Mouse (Mus musculus): ENCODE results near the gene Krtap5-3. TPM values are rescaled to one million over a fixed set of nuclear protein-coding genes. Genes with fewer than 3 reads are reported as not detected.
"Not testable (repeated sequence)": the region's sequence is repeated elsewhere in the genome, so short reads cannot be mapped to it uniquely, and the experiment has no call there.

Gene Krtap5-3
- polyA plus RNA-seq (2012; rRNA removed) = not detected in 2 replicates
- not detected in 2 replicates for polyA plus RNA-seq (2014; fragmentation: Nextera tagmentation; extraction: Ambion mirVana)

DNA sequence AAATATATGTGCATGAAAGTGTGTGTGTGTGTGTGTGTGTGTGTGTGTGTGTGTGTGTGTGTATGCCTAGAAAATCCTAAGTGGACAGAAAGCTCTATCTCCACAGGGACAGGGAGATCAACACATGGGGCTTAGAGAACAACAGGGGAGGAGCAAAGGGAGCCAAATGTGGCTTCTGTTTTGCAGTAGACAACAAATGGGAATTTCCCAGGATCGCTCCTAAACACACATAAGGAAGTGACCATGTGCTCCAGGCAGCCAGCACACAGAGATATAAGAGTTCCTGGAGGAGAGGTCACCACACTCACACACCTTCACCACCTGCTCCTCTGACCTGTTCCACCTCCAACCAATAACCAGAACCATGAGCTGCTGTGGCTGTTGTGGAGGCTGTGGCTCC lies at the start of gene Krtap5-3:
Gene Krtap5-3 (plus strand): TSS at position 301 of the 400 bp plus-strand sequence.
- no peak within 1 kb of the TSS for H3K4me3 ChIP-seq (replicated peaks; ENCODE audit: low read length)
- no peak within 1 kb of the TSS for H3K9ac ChIP-seq (ENCODE audit: low read depth, low read length, severe bottlenecking)
- no peak for TF ChIP-seq POLR2A (IDR thresholded peaks at IDR 0.05; ENCODE audit: borderline replicate concordance, extremely low read depth, insufficient read depth, insufficient read length)
- DNase-seq (ENCODE audit: low spot score) (no peak), ATAC-seq (ENCODE audit: low FRiP score, low read depth) (no peak)
- no peak within 1 kb of the TSS for H3K4me2 ChIP-seq (replicated peaks; ENCODE audit: low read depth, low read length, severe bottlenecking)
- H3K9me3 ChIP-seq (ENCODE audit: control insufficient read depth, low read length) = no peaks in the 10 kb centered on the region
- WGBS = 33% methylated on average over 1 of the region's 1 CpGs
- no peaks in the 10 kb centered on the region for H3K4me1 ChIP-seq (ENCODE audit: control insufficient read depth, insufficient read depth, low read length)
- H3K27ac ChIP-seq (replicated peaks; ENCODE audit: low read depth, low read length) = no peak within 1 kb of the TSS
- no peaks in the 10 kb centered on the region for H3K36me3 ChIP-seq (ENCODE audit: control insufficient read depth, insufficient read depth, low read length)
- no peaks in the 10 kb centered on the region; the same call in 1 of the 2 replicates for H3K27me3 ChIP-seq (ENCODE audit: control insufficient read depth, insufficient read depth, low read length)

GRCm38 (mm10) chr7:142152191-142152590 lies 49.0 kb upstream of the Krtap5-3 start:
- no peak overlapping the region for H3K4me2 ChIP-seq (replicated peaks; ENCODE audit: low read depth, low read length, severe bottlenecking)
- ATAC-seq (ENCODE audit: low FRiP score, low read depth) (no peak), DNase-seq (ENCODE audit: low spot score) (no peak)
- TF ChIP-seq POLR2A (IDR thresholded peaks at IDR 0.05; ENCODE audit: borderline replicate concordance, extremely low read depth, insufficient read depth, insufficient read length) = no peak
- no peaks in the 10 kb centered on the region for H3K36me3 ChIP-seq (ENCODE audit: control insufficient read depth, insufficient read depth, low read length)
- no peak overlapping the region for H3K27ac ChIP-seq (replicated peaks; ENCODE audit: low read depth, low read length)
- H3K4me1 ChIP-seq (ENCODE audit: control insufficient read depth, insufficient read depth, low read length) = no peaks in the 10 kb centered on the region
- WGBS = 69% methylated on average over 4 of the region's 4 CpGs
- H3K9me3 ChIP-seq (ENCODE audit: control insufficient read depth, low read length) = no peaks in the 10 kb centered on the region
- no peaks in the 10 kb centered on the region for H3K27me3 ChIP-seq (ENCODE audit: control insufficient read depth, insufficient read depth, low read length)
- no peak overlapping the region for H3K4me3 ChIP-seq (replicated peaks; ENCODE audit: low read length)
- H3K9ac ChIP-seq (ENCODE audit: low read depth, low read length, severe bottlenecking) = no peak overlapping the region

GRCm38 (mm10) chr7:142155308-142155707 lies 45.9 kb upstream of the Krtap5-3 start:
- H3K9me3 ChIP-seq (ENCODE audit: control insufficient read depth, low read length) = no peaks in the 10 kb centered on the region
- DNase-seq (ENCODE audit: low spot score) (no peak), ATAC-seq (ENCODE audit: low FRiP score, low read depth) (no peak)
- no peak overlapping the region for H3K4me3 ChIP-seq (replicated peaks; ENCODE audit: low read length)
- TF ChIP-seq POLR2A (IDR thresholded peaks at IDR 0.05; ENCODE audit: borderline replicate concordance, extremely low read depth, insufficient read depth, insufficient read length) = no peak
- H3K4me2 ChIP-seq (replicated peaks; ENCODE audit: low read depth, low read length, severe bottlenecking) = no peak overlapping the region
- no peaks in the 10 kb centered on the region for H3K4me1 ChIP-seq (ENCODE audit: control insufficient read depth, insufficient read depth, low read length)
- no peak overlapping the region for H3K9ac ChIP-seq (ENCODE audit: low read depth, low read length, severe bottlenecking)
- no peaks in the 10 kb centered on the region for H3K36me3 ChIP-seq (ENCODE audit: control insufficient read depth, insufficient read depth, low read length)
- no peaks in the 10 kb centered on the region for H3K27me3 ChIP-seq (ENCODE audit: control insufficient read depth, insufficient read depth, low read length)
- 75% methylated on average over 1 of the region's 1 CpGs for WGBS
- no peak overlapping the region for H3K27ac ChIP-seq (replicated peaks; ENCODE audit: low read depth, low read length)

GRCm38 (mm10) chr7:142157013-142157412 lies 44.2 kb upstream of the Krtap5-3 start, which contains the start of gene Gm29735:
Gene Gm29735, minus strand, starts transcription at chr7:142157113.
- H3K27me3 ChIP-seq (ENCODE audit: control insufficient read depth, insufficient read depth, low read length); H3K4me3 ChIP-seq (replicated peaks; ENCODE audit: low read length); H3K4me2 ChIP-seq (replicated peaks; ENCODE audit: low read depth, low read length, severe bottlenecking); H3K9me3 ChIP-seq (ENCODE audit: control insufficient read depth, low read length); H3K36me3 ChIP-seq (ENCODE audit: control insufficient read depth, insufficient read depth, low read length); H3K9ac ChIP-seq (ENCODE audit: low read depth, low read length, severe bottlenecking); DNase-seq (ENCODE audit: low spot score); H3K27ac ChIP-seq (replicated peaks; ENCODE audit: low read depth, low read length); H3K4me1 ChIP-seq (ENCODE audit: control insufficient read depth, insufficient read depth, low read length); ATAC-seq (ENCODE audit: low FRiP score, low read depth): not testable (repeated sequence)
- 30% methylated on average over 2 of the region's 2 CpGs for WGBS

DNA sequence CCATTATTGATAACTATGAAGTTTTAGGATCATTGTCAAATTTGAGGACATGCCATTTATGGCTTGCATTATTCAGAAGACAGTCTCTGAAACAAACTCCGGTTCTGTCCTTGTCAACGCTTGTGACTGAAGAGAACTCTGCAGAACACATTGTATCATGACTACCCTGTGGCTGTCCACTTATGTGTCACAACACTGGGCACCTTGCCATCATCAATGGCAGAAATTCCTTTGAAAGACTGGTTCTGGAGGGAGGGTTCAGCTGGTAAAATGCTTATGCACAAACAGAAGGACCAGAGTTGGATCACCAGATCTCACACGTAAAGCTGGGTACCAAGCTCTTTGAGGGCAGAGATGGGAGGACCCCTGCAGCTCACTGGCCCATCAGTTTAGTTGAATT lies 41.8 kb upstream of the Krtap5-3 start:
- Histone ChIP-seq H3K4me3 (replicated peaks; ENCODE audit: low read length) (no peak overlapping the region), H3K9ac (ENCODE audit: low read depth, low read length, severe bottlenecking) (no peak overlapping the region), H3K27me3 (ENCODE audit: control insufficient read depth, insufficient read depth, low read length) (no peaks in the 10 kb centered on the region), H3K4me2 (replicated peaks; ENCODE audit: low read depth, low read length, severe bottlenecking) (no peak overlapping the region), H3K27ac (replicated peaks; ENCODE audit: low read depth, low read length) (no peak overlapping the region), H3K4me1 (ENCODE audit: control insufficient read depth, insufficient read depth, low read length) (no peaks in the 10 kb centered on the region), H3K36me3 (ENCODE audit: control insufficient read depth, insufficient read depth, low read length) (no peaks in the 10 kb centered on the region), H3K9me3 (ENCODE audit: control insufficient read depth, low read length) (no peaks in the 10 kb centered on the region)
- TF ChIP-seq POLR2A (IDR thresholded peaks at IDR 0.05; ENCODE audit: borderline replicate concordance, extremely low read depth, insufficient read depth, insufficient read length) = no peak
- DNase-seq (ENCODE audit: low spot score) (no peak), ATAC-seq (ENCODE audit: low FRiP score, low read depth) (no peak)
- 96% methylated on average over 3 of the region's 3 CpGs for WGBS

DNA sequence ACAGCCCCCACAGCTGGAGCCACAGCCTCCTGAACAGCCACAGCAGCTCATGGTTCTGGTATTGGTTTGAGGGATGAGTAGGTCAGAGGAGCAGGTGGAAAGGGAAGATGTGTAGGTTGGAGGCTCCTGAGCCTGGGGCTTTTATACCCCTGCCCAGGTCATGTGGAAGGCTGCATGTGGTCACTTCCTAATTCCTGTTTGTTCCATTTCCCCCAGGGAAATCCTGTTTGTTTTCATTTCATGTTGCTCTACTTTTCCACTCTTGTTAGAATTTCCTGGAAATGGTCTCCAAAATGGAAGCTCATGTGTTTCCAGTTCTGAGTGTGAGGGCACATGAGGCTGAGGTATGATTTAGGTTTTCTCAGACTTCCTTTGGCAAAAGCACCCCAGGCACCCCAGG lies 35.5 kb upstream of the Krtap5-3 start, which contains the start of gene Gm4553:
Gene Gm4553 (minus strand): TSS at position 101 of the 400 bp plus-strand sequence.
- not testable (repeated sequence) for H3K36me3 ChIP-seq (ENCODE audit: control insufficient read depth, insufficient read depth, low read length); H3K27me3 ChIP-seq (ENCODE audit: control insufficient read depth, insufficient read depth, low read length); H3K4me3 ChIP-seq (replicated peaks; ENCODE audit: low read length); H3K4me2 ChIP-seq (replicated peaks; ENCODE audit: low read depth, low read length, severe bottlenecking); H3K4me1 ChIP-seq (ENCODE audit: control insufficient read depth, insufficient read depth, low read length); ATAC-seq (ENCODE audit: low FRiP score, low read depth); H3K27ac ChIP-seq (replicated peaks; ENCODE audit: low read depth, low read length); H3K9me3 ChIP-seq (ENCODE audit: control insufficient read depth, low read length); DNase-seq (ENCODE audit: low spot score); H3K9ac ChIP-seq (ENCODE audit: low read depth, low read length, severe bottlenecking)

Measured in limb, embryonic 14.5 days (tissue).